Mouse (Mus musculus) right cerebral cortex, postnatal 10 days (tissue): ENCODE data around the gene Id3.

ENCODE experiments used
- DNase-seq, 2 experiments: peaks; one replicate each; pipeline ENCODE4 v3.0.0; 2021; ENCODE audit warnings: low spot score in 2 of 2

Id3 gene

GRCm38 (mm10) chr4:136177612-136178474 lies 34.5 kb downstream of the Id3 start:
- DNase-seq = no peak

DNA sequence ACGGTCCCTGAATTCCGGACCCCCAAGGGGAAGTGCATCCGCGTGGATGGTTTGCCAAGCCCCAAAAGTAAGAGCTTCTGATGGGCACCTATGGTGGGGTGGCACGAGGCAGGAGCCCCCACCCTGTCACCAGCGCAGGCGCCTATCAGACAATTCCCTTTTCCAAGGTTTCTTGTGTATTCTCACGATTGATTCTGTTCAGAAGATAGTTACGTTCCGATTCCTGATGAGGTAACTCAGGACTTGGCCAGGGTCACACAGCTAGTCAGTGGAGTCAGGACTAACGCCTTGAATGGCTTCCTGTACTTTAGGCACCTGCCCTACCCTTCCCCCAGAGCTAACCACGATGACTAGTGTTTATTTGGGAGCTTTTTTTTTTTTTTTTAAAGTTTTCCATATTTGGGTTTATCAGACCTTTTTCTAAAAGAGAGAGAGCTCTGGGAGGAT lies 35.2 kb downstream of the Id3 start:
- no peak for DNase-seq

- DNase-seq = no peak
Observed at GRCm38 (mm10) chr4:136179456-136179855, 36.2 kb downstream of the Id3 start.

GRCm38 (mm10) chr4:136179998-136180397 lies 36.7 kb downstream of the Id3 start:
- DNase-seq = peak; percentile 68 to 84

DNA sequence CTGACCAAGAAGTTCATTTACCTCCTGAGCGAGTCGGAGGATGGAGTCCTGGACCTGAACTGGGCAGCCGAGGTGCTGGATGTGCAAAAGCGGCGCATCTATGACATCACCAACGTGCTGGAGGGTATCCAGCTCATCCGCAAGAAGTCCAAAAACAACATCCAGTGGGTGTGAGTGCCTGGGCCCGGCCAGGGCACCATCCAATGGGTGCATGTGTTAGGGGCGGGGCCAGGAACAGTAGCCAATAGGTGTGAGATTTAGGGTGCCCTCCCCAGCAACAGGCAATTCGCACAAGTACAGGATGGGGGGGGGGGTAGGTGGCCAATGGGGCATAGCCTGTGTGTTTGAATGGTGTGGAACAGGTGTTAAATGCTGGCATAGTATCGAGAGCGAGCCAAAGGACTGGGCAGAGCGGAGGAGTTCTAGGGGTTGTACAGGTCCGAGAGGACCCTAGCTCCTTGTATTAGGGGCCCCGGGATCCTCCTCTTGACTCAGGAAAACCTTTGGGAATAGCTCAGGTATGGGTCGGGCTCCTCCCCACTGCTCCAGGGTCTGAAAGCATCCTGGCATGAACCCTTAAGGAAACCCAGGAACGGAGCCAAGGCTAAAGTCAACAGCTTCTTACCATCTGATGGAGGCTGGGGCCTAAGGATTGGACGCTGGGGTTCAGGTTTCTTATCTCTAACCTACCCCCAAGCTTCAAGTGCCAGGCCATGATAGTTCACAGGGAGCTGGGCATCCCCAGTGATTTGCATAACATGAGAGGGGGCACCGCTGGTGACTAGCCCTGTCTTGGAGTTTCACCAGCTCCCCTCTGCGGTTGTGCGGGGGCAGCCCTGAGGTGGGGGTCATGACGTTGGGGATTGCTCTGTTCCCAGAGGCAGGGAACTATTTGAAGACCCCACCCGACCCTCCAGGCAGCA lies 37.4 kb downstream of the Id3 start:
- DNase-seq = peak; percentile 81 to 90

- no peak for DNase-seq
Observed at GRCm38 (mm10) chr4:136181367-136181766, 38.1 kb downstream of the Id3 start.

- DNase-seq = peak; percentile 68 to 70
Observed at GRCm38 (mm10) chr4:136185375-136185774, 42.1 kb downstream of the Id3 start.

- DNase-seq = no peak
Observed at GRCm38 (mm10) chr4:136186315-136186714, 43.0 kb downstream of the Id3 start.

DNA sequence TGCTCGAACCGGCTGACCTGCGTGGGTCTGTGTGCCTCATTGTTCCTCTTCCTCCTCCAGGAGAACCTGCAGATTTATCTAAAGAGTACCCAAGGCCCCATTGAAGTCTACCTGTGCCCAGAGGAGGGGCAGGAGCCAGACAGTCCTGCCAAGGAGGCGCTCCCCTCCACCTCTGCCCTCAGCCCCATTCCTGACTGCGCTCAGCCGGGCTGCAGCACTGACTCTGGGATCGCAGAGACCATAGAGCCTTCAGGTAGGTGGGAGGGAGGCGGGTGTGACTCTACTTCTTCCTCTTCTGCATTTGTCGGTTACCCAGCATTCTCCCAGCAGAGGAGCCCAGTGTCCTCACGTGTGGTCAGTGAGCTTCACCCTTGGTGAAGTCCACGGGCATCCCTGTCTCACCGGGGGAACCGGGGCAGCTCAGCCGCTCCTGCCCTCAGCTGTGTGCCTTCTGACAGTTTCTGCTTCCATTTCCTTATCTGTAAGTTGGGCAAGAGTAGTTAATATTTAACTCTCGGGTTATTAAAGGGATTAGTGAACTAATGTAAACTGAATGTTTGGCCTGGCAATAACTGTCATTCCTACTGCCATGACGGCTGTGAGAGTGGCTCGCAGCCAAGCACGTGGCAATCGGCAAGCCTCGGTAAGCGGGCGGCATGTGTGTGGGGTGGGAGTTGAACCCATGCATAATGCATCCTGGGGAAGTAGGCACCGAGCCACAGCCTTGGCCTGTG lies 43.6 kb downstream of the Id3 start:
- DNase-seq = no peak

- no peak for DNase-seq
Observed at GRCm38 (mm10) chr4:136188973-136189737, 45.9 kb downstream of the Id3 start.

GRCm38 (mm10) chr4:136189912-136190311 lies 46.6 kb downstream of the Id3 start:
- no peak for DNase-seq

- no peak for DNase-seq
Observed at GRCm38 (mm10) chr4:136193571-136193970, 50.3 kb downstream of the Id3 start.

GRCm38 (mm10) chr4:136195029-136195428 lies 51.7 kb downstream of the Id3 start:
- DNase-seq = no peak
